Mouse (Mus musculus): ENCODE data around the gene Dgkd. TPM values are rescaled to one million over a fixed set of nuclear protein-coding genes. Genes with fewer than 3 reads are reported as not detected.

Gene Dgkd
- polyA plus RNA-seq, 1 experiment from 2014 or later = 30.0 TPM

DNA sequence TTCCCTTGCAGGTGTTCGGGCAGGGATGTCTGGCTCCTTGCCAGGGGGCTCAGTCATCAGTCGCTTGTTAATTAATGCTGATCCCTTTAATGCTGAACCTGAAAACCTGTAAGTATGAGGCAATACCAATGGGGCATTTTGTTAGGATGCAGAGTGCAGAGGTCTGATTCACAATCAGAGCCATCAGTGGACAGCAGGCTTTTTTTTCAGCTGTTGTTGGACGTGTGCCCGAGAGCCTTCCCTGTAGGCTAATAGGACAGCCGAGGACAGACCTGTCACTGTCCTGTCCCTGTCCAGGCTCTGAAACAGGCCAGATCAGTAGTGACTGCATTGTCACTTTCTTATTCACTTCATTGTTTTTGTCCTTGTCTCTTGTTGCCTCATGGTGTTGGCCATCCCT, 76.6 kb downstream of the Dgkd start:
- 72% methylated on average over 5 of the region's 5 CpGs for WGBS
- H3K27ac ChIP-seq (ENCODE audit: low read length) = no peak overlapping the region
- no peak for ATAC-seq (ENCODE audit: insufficient read depth, low FRiP score)
- no peak overlapping the region for H3K4me2 ChIP-seq (ENCODE audit: low read depth, low read length)
- H3K9me3 ChIP-seq (replicated peaks; ENCODE audit: control insufficient read depth, low read length) = no peaks in the 10 kb centered on the region
- H3K27me3 ChIP-seq (ENCODE audit: control insufficient read depth, insufficient read depth, low read length) = no peaks in the 10 kb centered on the region
- H3K9ac ChIP-seq (ENCODE audit: low read length) = no peak overlapping the region
- H3K4me3 ChIP-seq (replicated peaks; ENCODE audit: low read length) = no peak overlapping the region
- no peaks in the 10 kb centered on the region for H3K4me1 ChIP-seq (ENCODE audit: control insufficient read depth, insufficient read depth, low read length)
- H3K36me3 ChIP-seq (ENCODE audit: control insufficient read depth, insufficient read depth, low read length) = peaks cover 12% of the 10 kb centered on the region

GRCm38 (mm10) chr1:87933051-87933450, 80.0 kb downstream of the Dgkd start:
- Histone ChIP-seq H3K4me1 (ENCODE audit: control insufficient read depth, insufficient read depth, low read length) (no peaks in the 10 kb centered on the region), H3K9me3 (replicated peaks; ENCODE audit: control insufficient read depth, low read length) (no peaks in the 10 kb centered on the region), H3K4me3 (replicated peaks; ENCODE audit: low read length) (no peak overlapping the region), H3K9ac (ENCODE audit: low read length) (no peak overlapping the region), H3K4me2 (ENCODE audit: low read depth, low read length) (no peak overlapping the region), H3K27me3 (ENCODE audit: control insufficient read depth, insufficient read depth, low read length) (no peaks in the 10 kb centered on the region), H3K36me3 (ENCODE audit: control insufficient read depth, insufficient read depth, low read length) (no peaks in the 10 kb centered on the region), H3K27ac (ENCODE audit: low read length) (no peak overlapping the region)
- ATAC-seq (ENCODE audit: insufficient read depth, low FRiP score) = no peak
- WGBS = 82% methylated on average over 5 of the region's 5 CpGs

- Histone ChIP-seq H3K36me3 (ENCODE audit: control insufficient read depth, insufficient read depth, low read length) (peaks cover 6% of the 10 kb centered on the region; the same call in 1 of the 2 replicates), H3K4me3 (replicated peaks; ENCODE audit: low read length) (no peak overlapping the region), H3K9ac (ENCODE audit: low read length) (no peak overlapping the region), H3K4me2 (ENCODE audit: low read depth, low read length) (no peak overlapping the region), H3K27me3 (ENCODE audit: control insufficient read depth, insufficient read depth, low read length) (no peaks in the 10 kb centered on the region), H3K9me3 (replicated peaks; ENCODE audit: control insufficient read depth, low read length) (no peaks in the 10 kb centered on the region), H3K4me1 (ENCODE audit: control insufficient read depth, insufficient read depth, low read length) (no peaks in the 10 kb centered on the region), H3K27ac (ENCODE audit: low read length) (no peak overlapping the region)
- no peak for ATAC-seq (ENCODE audit: insufficient read depth, low FRiP score)
- WGBS = 84% methylated on average over 9 of the region's 9 CpGs
Observed at GRCm38 (mm10) chr1:87935095-87935494, 82.0 kb downstream of the Dgkd start.

GRCm38 (mm10) chr1:87935546-87935945, 82.5 kb downstream of the Dgkd start:
- ATAC-seq (ENCODE audit: insufficient read depth, low FRiP score) = no peak
- H3K9ac ChIP-seq (ENCODE audit: low read length) = no peak overlapping the region
- H3K27ac ChIP-seq (ENCODE audit: low read length) = no peak overlapping the region
- no peak overlapping the region for H3K4me3 ChIP-seq (replicated peaks; ENCODE audit: low read length)
- WGBS = 67% methylated on average over 2 of the region's 2 CpGs
- H3K36me3 ChIP-seq (ENCODE audit: control insufficient read depth, insufficient read depth, low read length) = peaks cover 11% of the 10 kb centered on the region; the same call in 1 of the 2 replicates
- H3K9me3 ChIP-seq (replicated peaks; ENCODE audit: control insufficient read depth, low read length) = no peaks in the 10 kb centered on the region
- H3K4me2 ChIP-seq (ENCODE audit: low read depth, low read length) = no peak overlapping the region
- no peaks in the 10 kb centered on the region for H3K27me3 ChIP-seq (ENCODE audit: control insufficient read depth, insufficient read depth, low read length)
- H3K4me1 ChIP-seq (ENCODE audit: control insufficient read depth, insufficient read depth, low read length) = no peaks in the 10 kb centered on the region

- Histone ChIP-seq H3K27me3 (ENCODE audit: control insufficient read depth, insufficient read depth, low read length) (no peaks in the 10 kb centered on the region), H3K9ac (ENCODE audit: low read length) (no peak overlapping the region), H3K27ac (ENCODE audit: low read length) (no peak overlapping the region), H3K9me3 (replicated peaks; ENCODE audit: control insufficient read depth, low read length) (no peaks in the 10 kb centered on the region), H3K36me3 (ENCODE audit: control insufficient read depth, insufficient read depth, low read length) (peaks cover 13% of the 10 kb centered on the region; the same call in 1 of the 2 replicates), H3K4me1 (ENCODE audit: control insufficient read depth, insufficient read depth, low read length) (no peaks in the 10 kb centered on the region), H3K4me3 (replicated peaks; ENCODE audit: low read length) (no peak overlapping the region), H3K4me2 (ENCODE audit: low read depth, low read length) (no peak overlapping the region)
- ATAC-seq (ENCODE audit: insufficient read depth, low FRiP score) = no peak
- 92% methylated on average over 7 of the region's 7 CpGs for WGBS
Observed at GRCm38 (mm10) chr1:87936075-87936474, 83.0 kb downstream of the Dgkd start.

- ATAC-seq (ENCODE audit: insufficient read depth, low FRiP score) = no peak
- no peaks in the 10 kb centered on the region for H3K27me3 ChIP-seq (ENCODE audit: control insufficient read depth, insufficient read depth, low read length)
- no peak overlapping the region for H3K4me3 ChIP-seq (replicated peaks; ENCODE audit: low read length)
- H3K27ac ChIP-seq (ENCODE audit: low read length) = no peak overlapping the region
- H3K4me2 ChIP-seq (ENCODE audit: low read depth, low read length) = no peak overlapping the region
- no peaks in the 10 kb centered on the region for H3K4me1 ChIP-seq (ENCODE audit: control insufficient read depth, insufficient read depth, low read length)
- H3K36me3 ChIP-seq (ENCODE audit: control insufficient read depth, insufficient read depth, low read length) = peaks cover 13% of the 10 kb centered on the region; the same call in 1 of the 2 replicates
- no peaks in the 10 kb centered on the region for H3K9me3 ChIP-seq (replicated peaks; ENCODE audit: control insufficient read depth, low read length)
- H3K9ac ChIP-seq (ENCODE audit: low read length) = no peak overlapping the region
- 36% methylated on average over 2 of the region's 2 CpGs for WGBS
Observed at GRCm38 (mm10) chr1:87936516-87936915, 83.4 kb downstream of the Dgkd start.

- 94% methylated on average over 1 of the region's 1 CpGs for WGBS
- Histone ChIP-seq H3K9me3 (replicated peaks; ENCODE audit: control insufficient read depth, low read length) (no peaks in the 10 kb centered on the region), H3K36me3 (ENCODE audit: control insufficient read depth, insufficient read depth, low read length) (peaks cover 35% of the 10 kb centered on the region; the same call in 1 of the 2 replicates), H3K4me2 (ENCODE audit: low read depth, low read length) (no peak overlapping the region), H3K9ac (ENCODE audit: low read length) (no peak overlapping the region), H3K27me3 (ENCODE audit: control insufficient read depth, insufficient read depth, low read length) (no peaks in the 10 kb centered on the region), H3K27ac (ENCODE audit: low read length) (no peak overlapping the region), H3K4me1 (ENCODE audit: control insufficient read depth, insufficient read depth, low read length) (no peaks in the 10 kb centered on the region), H3K4me3 (replicated peaks; ENCODE audit: low read length) (no peak overlapping the region)
- no peak for ATAC-seq (ENCODE audit: insufficient read depth, low FRiP score)
Observed at GRCm38 (mm10) chr1:87941765-87942164, 88.7 kb downstream of the Dgkd start.

- Histone ChIP-seq H3K4me3 (replicated peaks; ENCODE audit: low read length) (no peak overlapping the region), H3K9me3 (replicated peaks; ENCODE audit: control insufficient read depth, low read length) (no peaks in the 10 kb centered on the region), H3K4me1 (ENCODE audit: control insufficient read depth, insufficient read depth, low read length) (no peaks in the 10 kb centered on the region), H3K27ac (ENCODE audit: low read length) (no peak overlapping the region), H3K4me2 (ENCODE audit: low read depth, low read length) (no peak overlapping the region), H3K9ac (ENCODE audit: low read length) (no peak overlapping the region), H3K36me3 (ENCODE audit: control insufficient read depth, insufficient read depth, low read length) (peaks cover 35% of the 10 kb centered on the region; the same call in 1 of the 2 replicates), H3K27me3 (ENCODE audit: control insufficient read depth, insufficient read depth, low read length) (no peaks in the 10 kb centered on the region)
- ATAC-seq (ENCODE audit: insufficient read depth, low FRiP score) = no peak; the same call in 1 of the 2 replicates
- WGBS = 72% methylated on average over 6 of the region's 6 CpGs
Observed at GRCm38 (mm10) chr1:87947681-87948091, 94.6 kb downstream of the Dgkd start.

GRCm38 (mm10) chr1:87951641-87952040, 98.6 kb downstream of the Dgkd start:
- 89% methylated on average over 3 of the region's 3 CpGs for WGBS
- Histone ChIP-seq H3K27me3 (ENCODE audit: control insufficient read depth, insufficient read depth, low read length) (no peaks in the 10 kb centered on the region), H3K27ac (ENCODE audit: low read length) (no peak overlapping the region), H3K4me1 (ENCODE audit: control insufficient read depth, insufficient read depth, low read length) (no peaks in the 10 kb centered on the region), H3K4me2 (ENCODE audit: low read depth, low read length) (no peak overlapping the region), H3K36me3 (ENCODE audit: control insufficient read depth, insufficient read depth, low read length) (peaks cover 38% of the 10 kb centered on the region), H3K9ac (ENCODE audit: low read length) (no peak overlapping the region), H3K4me3 (replicated peaks; ENCODE audit: low read length) (no peak overlapping the region), H3K9me3 (replicated peaks; ENCODE audit: control insufficient read depth, low read length) (no peaks in the 10 kb centered on the region)
- ATAC-seq (ENCODE audit: insufficient read depth, low FRiP score) = no peak

DNA sequence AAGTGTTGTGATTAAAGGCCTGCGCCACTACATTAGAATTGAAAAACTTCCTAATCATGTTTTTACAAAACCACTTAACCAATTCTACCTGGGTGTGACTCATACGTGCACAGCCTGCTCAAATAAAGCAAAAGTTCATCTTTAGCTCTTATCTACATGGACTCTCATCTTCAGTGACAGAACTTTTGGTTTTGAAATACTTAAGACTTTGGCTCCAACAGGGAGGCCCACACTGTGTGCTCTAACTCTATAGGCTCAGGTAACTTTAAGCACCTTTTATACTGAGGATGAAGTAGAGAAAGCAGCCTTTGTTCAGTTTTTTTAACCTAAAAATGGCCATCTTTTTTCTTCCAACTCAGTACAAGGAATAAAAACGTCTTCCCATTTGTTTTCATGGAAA, 100.0 kb downstream of the Dgkd start:
- no peak overlapping the region for H3K9ac ChIP-seq (ENCODE audit: low read length)
- H3K4me3 ChIP-seq (replicated peaks; ENCODE audit: low read length) = no peak overlapping the region
- no peaks in the 10 kb centered on the region for H3K4me1 ChIP-seq (ENCODE audit: control insufficient read depth, insufficient read depth, low read length)
- peaks cover 39% of the 10 kb centered on the region for H3K36me3 ChIP-seq (ENCODE audit: control insufficient read depth, insufficient read depth, low read length)
- 75% methylated on average over 3 of the region's 3 CpGs for WGBS
- H3K27me3 ChIP-seq (ENCODE audit: control insufficient read depth, insufficient read depth, low read length) = no peaks in the 10 kb centered on the region
- H3K4me2 ChIP-seq (ENCODE audit: low read depth, low read length) = no peak overlapping the region
- H3K9me3 ChIP-seq (replicated peaks; ENCODE audit: control insufficient read depth, low read length) = no peaks in the 10 kb centered on the region
- no peak overlapping the region for H3K27ac ChIP-seq (ENCODE audit: low read length)
- no peak for ATAC-seq (ENCODE audit: insufficient read depth, low FRiP score)

Data from stomach, embryonic 16.5 days (tissue).